Mouse (Mus musculus) large intestine, adult 2 months (tissue): Measurements from ENCODE around the gene Rabepk. TPM values are rescaled to one million over a fixed set of nuclear protein-coding genes. Genes with fewer than 3 reads are reported as not detected.
A peak's percentile ranks its signal among the peaks of the same experiment; 100 is the strongest.
"Not testable (repeated sequence)": the region's sequence is repeated elsewhere in the genome, so short reads cannot be mapped to it uniquely, and the experiment has no call there.

Source experiments
- DNase-seq: peaks from one replicate; pipeline ENCODE4 v3.0.0-alpha.2; 2012; ENCODE audit warnings: low read depth, low spot score
- WGBS: fragments of 180-500 bp; shearing (Covaris S2); methylation state at CpG from one replicate; pipeline ENCODE4 v1.1.7; 2018; 5-methylcytosine and 5-hydroxymethylcytosine counted together
- polyA plus RNA-seq: library from polyadenylated mRNA; depleted of rRNA; stranded (reverse); fragments of >200 nt; gene quantifications from 2 replicates; pipeline ENCODE4 v1.2.3, GENCODE M21; 2012

Gene Rabepk
- polyA plus RNA-seq, 1 experiment: 28.5 TPM

GRCm38 (mm10) chr2:34805364-34805950, 5.7 kb upstream of the Rabepk start:
- no peak for DNase-seq

GRCm38 (mm10) chr2:34804815-34805214, 5.1 kb upstream of the Rabepk start:
- WGBS: 53% methylated on average over 1 of the region's 1 CpGs

More at GRCm38 (mm10) chr2:34805364-34805950, 5.7 kb upstream of the Rabepk start:
- WGBS: 84% methylated on average over 10 of the region's 10 CpGs

GRCm38 (mm10) chr2:34804172-34804571, 4.5 kb upstream of the Rabepk start:
- 94% methylated on average over 2 of the region's 2 CpGs for WGBS
- DNase-seq: no peak

More at GRCm38 (mm10) chr2:34804815-34805214, 5.1 kb upstream of the Rabepk start:
- no peak for DNase-seq

- no peak for DNase-seq
- 46% methylated on average over 3 of the region's 3 CpGs for WGBS
These were observed 4.0 kb upstream of the Rabepk start for GRCm38 (mm10) chr2:34803746-34804145.

- WGBS: under 1% methylated on average over 28 of the region's 32 CpGs
- DNase-seq: not testable (repeated sequence)
These were observed 3.0 kb upstream of the Rabepk start for GRCm38 (mm10) chr2:34802565-34803245.

GRCm38 (mm10) chr2:34801516-34802482, 2.1 kb upstream of the Rabepk start:
- peak; percentile 99 for DNase-seq
- 7% methylated on average over 39 of the region's 39 CpGs for WGBS

GRCm38 (mm10) chr2:34800371-34800770, 659 bp upstream of the Rabepk start:
- WGBS: 68% methylated on average over 7 of the region's 7 CpGs
- DNase-seq: no peak

GRCm38 (mm10) chr2:34795426-34795825, 4.3 kb downstream of the Rabepk start:
- WGBS: 90% methylated on average over 7 of the region's 7 CpGs
- DNase-seq: no peak

GRCm38 (mm10) chr2:34794511-34794910, 5.2 kb downstream of the Rabepk start:
- no peak for DNase-seq
- WGBS: 90% methylated on average over 2 of the region's 2 CpGs

- WGBS: 95% methylated on average over 2 of the region's 2 CpGs
- DNase-seq: not testable (repeated sequence)
These were observed 7.2 kb downstream of the Rabepk start for GRCm38 (mm10) chr2:34792543-34792942.

GRCm38 (mm10) chr2:34790282-34790681, 9.4 kb downstream of the Rabepk start:
- no peak for DNase-seq
- 87% methylated on average over 8 of the region's 8 CpGs for WGBS

GRCm38 (mm10) chr2:34784085-34784484, 15.6 kb downstream of the Rabepk start:
- 76% methylated on average over 2 of the region's 2 CpGs for WGBS
- no peak for DNase-seq

GRCm38 (mm10) chr2:34783064-34784020, 16.4 kb downstream of the Rabepk start:
- WGBS: 94% methylated on average over 14 of the region's 14 CpGs
- no peak for DNase-seq

- 31% methylated on average over 1 of the region's 1 CpGs for WGBS
- no peak for DNase-seq
These were observed 22.4 kb downstream of the Rabepk start for GRCm38 (mm10) chr2:34777237-34777868.

- 74% methylated on average over 6 of the region's 6 CpGs for WGBS
- DNase-seq: no peak
These were observed 25.2 kb downstream of the Rabepk start for GRCm38 (mm10) chr2:34774493-34774892.

- DNase-seq: no peak
- 80% methylated on average over 4 of the region's 4 CpGs for WGBS
These were observed 26.0 kb downstream of the Rabepk start for GRCm38 (mm10) chr2:34773673-34774072.

- WGBS: 1% methylated on average over 50 of the region's 50 CpGs
- DNase-seq: no peak
These were observed 27.2 kb downstream of the Rabepk start for GRCm38 (mm10) chr2:34772252-34773235.
